In the genomic region with DNA sequence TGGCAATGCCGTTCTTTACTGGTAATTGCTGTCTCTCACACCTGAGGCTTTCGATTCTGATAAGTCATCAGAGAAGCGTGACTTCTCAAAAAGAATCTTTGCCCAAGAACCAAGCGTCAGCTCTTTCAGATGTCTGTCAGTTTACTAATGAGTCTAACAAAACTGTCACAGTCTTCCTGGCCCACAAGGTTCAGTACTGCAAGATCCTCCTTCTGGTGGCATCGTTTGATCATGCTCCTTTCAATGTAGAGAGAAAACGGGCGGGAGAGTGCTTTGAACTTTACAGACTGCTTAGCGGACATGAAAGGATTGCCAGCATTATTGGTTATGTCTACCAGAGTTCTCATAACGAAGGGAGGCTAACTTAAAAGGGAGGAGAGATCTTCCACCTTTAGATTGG, we compare ENCODE assay signal across 15 mouse cellular contexts.
DNase-seq lines count a peak whose midpoint lies in the region; ATAC-seq and TF ChIP-seq lines count a peak whose summit lies in the region.
"Had no signal": no experiment of that assay in that cellular context is flagged by ENCODE, and none has a peak within 500 bp of the region (broad histone marks: within the 10 kb centered on the region; RNA-seq: fewer than 3 reads in every experiment).

No protein-coding gene starts in this region.

- H3K4me2 ChIP-seq in neural tube, embryonic 12.5 days (replicated peaks) = peak overlapping the region; percentile 29; the same call in 1 of the 2 replicates
- peak overlapping the region; percentile 27; the same call in 1 of the 2 replicates for H3K4me2 ChIP-seq in hindbrain, embryonic 11.5 days (replicated peaks; ENCODE audit: low read depth, low read length)
- H3K4me2 ChIP-seq in midbrain, embryonic 13.5 days (replicated peaks) = peak overlapping the region; percentile 35
- no peak overlapping the region for H3K4me2 ChIP-seq in liver, embryonic 12.5 days
- H3K4me2 ChIP-seq: embryonic facial prominence, embryonic 12.5 days; heart, embryonic 15.5 days; liver, embryonic 15.5 days had no signal

- 0 out of 2 replicates have a peak, but pooled peaks have one; percentile 21 for ATAC-seq in neural tube, embryonic 12.5 days (ENCODE audit: low FRiP score, low read depth)
- 0 out of 2 replicates have a peak, but pooled peaks have one; percentile 6 for ATAC-seq in hindbrain, embryonic 11.5 days (ENCODE audit: low FRiP score)
- peak; percentile 65 for ATAC-seq in midbrain, embryonic 13.5 days
- no peak for ATAC-seq in liver, embryonic 12.5 days

- no peaks in the 10 kb centered on the region for H3K9me3 ChIP-seq in neural tube, embryonic 12.5 days
- no peaks in the 10 kb centered on the region for H3K9me3 ChIP-seq in hindbrain, embryonic 11.5 days (ENCODE audit: control insufficient read depth, low read length)
- no peaks in the 10 kb centered on the region for H3K9me3 ChIP-seq in midbrain, embryonic 13.5 days
- H3K9me3 ChIP-seq in liver, embryonic 12.5 days (replicated peaks) = no peaks in the 10 kb centered on the region
- H3K9me3 ChIP-seq: embryonic facial prominence, embryonic 12.5 days; heart, embryonic 15.5 days; liver, embryonic 15.5 days had no signal

- H3K4me3 ChIP-seq in neural tube, embryonic 12.5 days = no peak overlapping the region
- no peak overlapping the region for H3K4me3 ChIP-seq in hindbrain, embryonic 11.5 days (ENCODE audit: low read depth, low read length)
- H3K4me3 ChIP-seq in midbrain, embryonic 13.5 days (replicated peaks) = no peak overlapping the region
- H3K4me3 ChIP-seq in liver, embryonic 12.5 days = no peak overlapping the region
- no peak overlapping the region for H3K4me3 ChIP-seq in gastrocnemius, adult 2 months
- H3K4me3 ChIP-seq: embryonic facial prominence, embryonic 12.5 days; heart, embryonic 15.5 days; liver, embryonic 15.5 days had no signal

- intact Hi-C loops in gastrocnemius, adult 2 months (cut with DNase I) = no loop called here

- no peaks in the 10 kb centered on the region for H3K4me1 ChIP-seq in neural tube, embryonic 12.5 days
- H3K4me1 ChIP-seq in hindbrain, embryonic 11.5 days (replicated peaks; ENCODE audit: control insufficient read depth, insufficient read depth, low read length) = peaks cover 4% of the 10 kb centered on the region
- H3K4me1 ChIP-seq in midbrain, embryonic 13.5 days (replicated peaks) = peaks cover 26% of the 10 kb centered on the region
- H3K4me1 ChIP-seq in liver, embryonic 12.5 days = peaks cover 16% of the 10 kb centered on the region
- H3K4me1 ChIP-seq: embryonic facial prominence, embryonic 12.5 days had no signal

- no peaks in the 10 kb centered on the region for H3K36me3 ChIP-seq in neural tube, embryonic 12.5 days
- no peaks in the 10 kb centered on the region for H3K36me3 ChIP-seq in hindbrain, embryonic 11.5 days (ENCODE audit: control insufficient read depth, insufficient read depth, low read length)
- no peaks in the 10 kb centered on the region for H3K36me3 ChIP-seq in midbrain, embryonic 13.5 days
- H3K36me3 ChIP-seq in liver, embryonic 12.5 days = no peaks in the 10 kb centered on the region
- H3K36me3 ChIP-seq: embryonic facial prominence, embryonic 12.5 days; heart, embryonic 15.5 days; liver, embryonic 15.5 days had no signal

- 33% methylated on average over 9 of the region's 9 CpGs for WGBS in neural tube, embryonic 12.5 days
- WGBS in hindbrain, embryonic 11.5 days = 39% methylated on average over 9 of the region's 9 CpGs
- 19% methylated on average over 9 of the region's 9 CpGs for WGBS in midbrain, embryonic 13.5 days
- WGBS in liver, embryonic 12.5 days (ENCODE audit: insufficient replicate concordance) = 61% methylated on average over 9 of the region's 9 CpGs

- TF ChIP-seq CTCF in gastrocnemius, adult 2 months (IDR thresholded peaks at IDR 0.05) = no peak

- H3K9ac ChIP-seq in neural tube, embryonic 12.5 days = no peak overlapping the region
- no peak overlapping the region for H3K9ac ChIP-seq in hindbrain, embryonic 11.5 days (ENCODE audit: low read depth, low read length)
- H3K9ac ChIP-seq in midbrain, embryonic 13.5 days (replicated peaks) = no peak overlapping the region
- H3K9ac ChIP-seq in liver, embryonic 12.5 days = no peak overlapping the region
- H3K9ac ChIP-seq: embryonic facial prominence, embryonic 12.5 days; heart, embryonic 15.5 days; liver, embryonic 15.5 days had no signal

- no peak overlapping the region for H3K27ac ChIP-seq in neural tube, embryonic 12.5 days
- H3K27ac ChIP-seq in hindbrain, embryonic 11.5 days (ENCODE audit: low read depth, low read length) = no peak overlapping the region
- H3K27ac ChIP-seq in midbrain, embryonic 13.5 days = peak overlapping the region; percentile 56
- no peak overlapping the region for H3K27ac ChIP-seq in liver, embryonic 12.5 days
- no peak overlapping the region for H3K27ac ChIP-seq in gastrocnemius, adult 2 months
- H3K27ac ChIP-seq: embryonic facial prominence, embryonic 12.5 days; liver, embryonic 15.5 days had no signal

- DNase-seq in neural tube, embryonic 10.5 days (ENCODE audit: extremely low spot score, low spot score) = no peak
- peak; percentile 23 for DNase-seq in hindbrain, embryonic 11.5 days (ENCODE audit: low spot score)
- no peak for DNase-seq in kidney, adult 9 months
- DNase-seq in gastrocnemius, adult 2 months = no peak
- DNase-seq: B cell, adult 2 months; cerebellum, postnatal 10 days; gastrocnemius, postnatal 36 days; kidney, postnatal 10 days; lung, postnatal 36 days had no signal

- H3K27me3 ChIP-seq in neural tube, embryonic 12.5 days (replicated peaks) = no peaks in the 10 kb centered on the region
- no peaks in the 10 kb centered on the region for H3K27me3 ChIP-seq in hindbrain, embryonic 11.5 days (ENCODE audit: control insufficient read depth, insufficient read depth, low read length)
- no peaks in the 10 kb centered on the region for H3K27me3 ChIP-seq in midbrain, embryonic 13.5 days
- peaks cover 10% of the 10 kb centered on the region; the same call in 1 of the 2 replicates for H3K27me3 ChIP-seq in liver, embryonic 12.5 days (replicated peaks)
- H3K27me3 ChIP-seq: embryonic facial prominence, embryonic 12.5 days; heart, embryonic 15.5 days had no signal
